ENCODE assay signal across 26 mouse cellular contexts in genomic region chr4:156087398-156088087, GRCm38 (mm10). TPM values are rescaled to one million over a fixed set of nuclear protein-coding genes. Genes with fewer than 3 reads are reported as not detected.
DNase-seq lines count a peak whose midpoint lies in the region; ATAC-seq and TF ChIP-seq lines count a peak whose summit lies in the region.
"Had no signal": no experiment of that assay in that cellular context is flagged by ENCODE, and none has a peak within 500 bp of the region (broad histone marks: within the 10 kb centered on the region; RNA-seq: fewer than 3 reads in every experiment).

No protein-coding gene starts in this region.

- no peak for TF ChIP-seq EP300 in stomach, postnatal 0 days (optimal IDR thresholded peaks at IDR 0.05)

- H3K4me1 ChIP-seq in stomach, postnatal 0 days (replicated peaks; ENCODE audit: control insufficient read depth, insufficient read depth): no peaks in the 10 kb centered on the region
- H3K4me1 ChIP-seq: forebrain, embryonic 15.5 days; limb, embryonic 10.5 days; neural tube, embryonic 12.5 days had no signal

- H3K9ac ChIP-seq in stomach, postnatal 0 days (ENCODE audit: low read length): no peak overlapping the region
- H3K9ac ChIP-seq: forebrain, embryonic 15.5 days; neural tube, embryonic 12.5 days had no signal

- H3K4me2 ChIP-seq in stomach, postnatal 0 days (replicated peaks; ENCODE audit: low read depth): no peak overlapping the region
- H3K4me2 ChIP-seq: forebrain, embryonic 15.5 days; heart, embryonic 11.5 days; neural tube, embryonic 12.5 days had no signal

- no peaks in the 10 kb centered on the region for H3K36me3 ChIP-seq in stomach, postnatal 0 days (ENCODE audit: control insufficient read depth, insufficient read depth, low read length)
- H3K36me3 ChIP-seq: forebrain, embryonic 15.5 days; limb, embryonic 10.5 days; neural tube, embryonic 12.5 days had no signal

- WGBS in stomach, postnatal 0 days: 7% methylated on average over 5 of the region's 5 CpGs

- H3K27ac ChIP-seq in stomach, postnatal 0 days (replicated peaks): peak overlapping the region; percentile 63
- H3K27ac ChIP-seq: forebrain, embryonic 15.5 days; hindbrain, postnatal 0 days; limb, embryonic 10.5 days; neural tube, embryonic 12.5 days had no signal

- no peaks in the 10 kb centered on the region for H3K27me3 ChIP-seq in stomach, postnatal 0 days (ENCODE audit: control insufficient read depth, insufficient read depth, low read length)
- H3K27me3 ChIP-seq: forebrain, embryonic 15.5 days; neural tube, embryonic 12.5 days had no signal

- peak; percentile 95 for ATAC-seq in granulocyte monocyte progenitor cell, adult 5-6 weeks (replicated peaks; ENCODE audit: poor library complexity, severe bottlenecking)
- peak; percentile 92 for ATAC-seq in megakaryocyte progenitor cell, adult 5-6 weeks (replicated peaks; ENCODE audit: poor library complexity)
- ATAC-seq in stomach, postnatal 0 days (ENCODE audit: low FRiP score, low TSS enrichment): no peak
- ATAC-seq: forebrain, embryonic 15.5 days; hindbrain, postnatal 0 days; lung, postnatal 0 days had no signal

- DNase-seq in lung, postnatal 36 days: peak; percentile 22
- no peak for DNase-seq in lung, postnatal 25 days (ENCODE audit: low spot score)
- no peak for DNase-seq in stomach, postnatal 0 days (ENCODE audit: low spot score)
- DNase-seq in urinary bladder, postnatal 36 days (ENCODE audit: low spot score in 2 of 2): no peak
- no peak for DNase-seq in urinary bladder, postnatal 10 days (ENCODE audit: low spot score)
- DNase-seq in adrenal gland, adult 18-20 months (ENCODE audit: low spot score in 2 of 2): no peak
- DNase-seq: adrenal gland, adult 2 months; cerebellum, adult 11-12 months; cerebellum, postnatal 36 days; gastrocnemius, postnatal 10 days; heart, adult 11 months; kidney, adult 18-20 months; midbrain, embryonic 14.5 days; retina, postnatal 1 day had no signal

- no peak for TF ChIP-seq CTCF in stomach, postnatal 0 days (IDR thresholded peaks at IDR 0.05; ENCODE audit: low read depth)

- H3K4me3 ChIP-seq in stomach, postnatal 0 days (ENCODE audit: low read depth, low read length): no peak overlapping the region
- H3K4me3 ChIP-seq: forebrain, embryonic 15.5 days; limb, embryonic 10.5 days; megakaryocyte, embryonic 14.5 days; neural tube, embryonic 12.5 days had no signal

- no peaks in the 10 kb centered on the region for H3K9me3 ChIP-seq in stomach, postnatal 0 days (ENCODE audit: control insufficient read depth, low read length)
- H3K9me3 ChIP-seq: forebrain, embryonic 15.5 days; limb, embryonic 10.5 days; megakaryocyte, embryonic 14.5 days; neural tube, embryonic 12.5 days had no signal

RNA-seq across cellular contexts. Expression of gene 9430015G10Rik, which starts 22.2 kb away (rescaled TPM):
- 32.2 and 43.0 TPM in 2 replicates for total RNA-seq in granulocyte monocyte progenitor cell, adult 5-6 weeks (2014; fragmentation: Nextera tagmentation)
- total RNA-seq in granulocyte monocyte progenitor cell, adult 5-6 weeks (2017): 24.7 and 32.8 TPM in 2 replicates
- total RNA-seq in megakaryocyte progenitor cell, adult 5-6 weeks (2015): 16.9 and 24.7 TPM in 2 replicates
- 28.3 and 33.7 TPM in 2 replicates for total RNA-seq in megakaryocyte progenitor cell, adult 5-6 weeks (2017)
- 4.9 and 5.4 TPM in 2 replicates for polyA plus RNA-seq in stomach, postnatal 0 days (2015; fragmentation: Nextera tagmentation; extraction: Ambion mirVana)
- 10 to 100 TPM in 1 of 2 experiments, 1 to 10 TPM in 1; 9.6 to 12.9 TPM for total RNA-seq in adrenal gland, adult 18-20 months (2021)

RNA-seq across cellular contexts. Expression of gene Ttll10, which starts 28.3 kb away (rescaled TPM):
- total RNA-seq in granulocyte monocyte progenitor cell, adult 5-6 weeks (2014; fragmentation: Nextera tagmentation): not detected in 2 replicates
- total RNA-seq in granulocyte monocyte progenitor cell, adult 5-6 weeks (2017): not detected in 2 replicates
- not detected in 2 replicates for total RNA-seq in megakaryocyte progenitor cell, adult 5-6 weeks (2015)
- total RNA-seq in megakaryocyte progenitor cell, adult 5-6 weeks (2017): not detected in 2 replicates
- polyA plus RNA-seq in stomach, postnatal 0 days (2015; fragmentation: Nextera tagmentation; extraction: Ambion mirVana): 2.7 TPM in 2 replicates
- total RNA-seq in adrenal gland, adult 18-20 months (2021): under 1 TPM in 1 of 2 experiments, not detected in 1; 0.35 TPM
- total RNA-seq: gastrocnemius, postnatal 10 days had no signal
- polyA plus RNA-seq: forebrain, embryonic 15.5 days; heart, postnatal 0 days; hindbrain, embryonic 11.5 days had no signal

RNA-seq across cellular contexts. Expression of gene Rnf223, which starts 42.8 kb away (rescaled TPM):
- not detected in 2 replicates for total RNA-seq in granulocyte monocyte progenitor cell, adult 5-6 weeks (2014; fragmentation: Nextera tagmentation)
- 0.17 TPM in 1 of 2 replicates, not detected in the other for total RNA-seq in granulocyte monocyte progenitor cell, adult 5-6 weeks (2017)
- total RNA-seq in megakaryocyte progenitor cell, adult 5-6 weeks (2015): 0.22 and 0.27 TPM in 2 replicates
- 0.25 TPM in 1 of 2 replicates, not detected in the other for total RNA-seq in megakaryocyte progenitor cell, adult 5-6 weeks (2017)
- polyA plus RNA-seq in stomach, postnatal 0 days (2015; fragmentation: Nextera tagmentation; extraction: Ambion mirVana): 7.6 and 7.7 TPM in 2 replicates
- total RNA-seq in adrenal gland, adult 18-20 months (2021): under 1 TPM in 1 of 2 experiments, not detected in 1; 0.10 TPM
- total RNA-seq: liver, adult 2 months had no signal
- polyA plus RNA-seq: heart, embryonic 11.5 days; heart, postnatal 0 days; lung, postnatal 0 days had no signal
